Mouse (Mus musculus): ENCODE measurements around the gene Gm11096.

Gene Gm11096

DNA sequence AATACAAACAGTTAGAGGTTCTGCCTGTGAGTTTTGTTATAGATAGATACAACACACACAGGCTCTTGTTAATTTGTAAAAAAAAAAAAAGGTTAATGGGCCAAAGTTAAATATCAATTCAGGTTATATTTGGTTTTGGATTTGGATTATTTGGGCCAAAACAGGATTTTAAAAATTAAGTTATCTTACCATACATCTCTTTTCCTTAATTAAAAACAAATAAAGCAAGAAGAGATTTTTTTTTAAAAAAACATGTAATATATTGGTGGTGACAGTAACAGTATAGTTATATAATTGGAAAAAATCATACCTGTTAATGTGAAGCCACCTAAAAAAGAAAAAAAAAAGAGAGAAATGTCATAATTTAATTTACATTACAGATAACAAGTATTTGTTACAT, at the start of gene Gm11096:
Gene Gm11096 (plus strand): TSS at position 301 of the 400 bp plus-strand sequence.
- no peak for DNase-seq (ENCODE audit: extremely low read depth, insufficient read length, low spot score)

GRCm38 (mm10) chr17:81393040-81393439, 48.5 kb upstream of the Gm11096 start:
- no peak for DNase-seq (ENCODE audit: extremely low read depth, insufficient read length, low spot score)

DNA sequence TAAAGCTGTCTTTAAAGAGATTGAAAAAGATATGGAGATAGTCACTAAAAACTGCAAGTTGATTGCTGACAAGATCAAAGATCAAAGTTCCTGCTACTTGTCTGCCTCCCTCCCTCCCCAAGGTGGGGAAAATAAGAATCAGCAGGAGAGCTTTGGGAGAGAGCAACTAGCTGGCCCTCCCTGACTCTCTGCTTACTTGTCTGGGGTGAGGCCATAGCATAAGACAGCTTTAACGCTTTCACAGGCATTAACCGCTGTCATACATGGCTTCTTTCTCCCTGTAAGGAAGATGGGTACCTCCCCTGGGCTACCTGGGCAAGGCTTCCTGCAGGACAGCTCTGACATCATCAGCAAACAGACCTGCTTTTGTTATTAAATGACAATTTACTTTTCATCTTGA, 47.4 kb upstream of the Gm11096 start:
- no peak for DNase-seq (ENCODE audit: extremely low read depth, insufficient read length, low spot score)

DNA sequence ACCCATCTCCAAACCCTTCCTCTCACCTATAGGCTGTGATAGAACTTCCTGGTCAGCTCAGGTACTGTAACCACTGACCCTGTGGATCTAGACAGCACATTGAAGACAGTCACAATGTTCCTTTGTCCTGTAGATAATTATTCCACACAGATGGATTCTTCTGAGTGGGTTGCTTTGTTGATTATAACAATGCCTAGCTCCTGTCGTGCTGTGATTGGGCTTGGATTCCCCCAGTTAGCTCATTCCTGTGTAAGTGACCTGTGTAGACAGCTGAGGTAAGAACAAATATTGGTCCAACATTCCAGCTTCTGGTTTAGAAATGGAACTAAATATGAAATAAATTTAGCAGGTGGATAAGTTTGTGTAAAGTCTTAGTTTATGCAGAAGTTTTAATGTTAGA, 44.1 kb upstream of the Gm11096 start:
- DNase-seq (ENCODE audit: extremely low read depth, insufficient read length, low spot score), result no peak

GRCm38 (mm10) chr17:81400377-81400776, 41.2 kb upstream of the Gm11096 start:
- no peak for DNase-seq (ENCODE audit: extremely low read depth, insufficient read length, low spot score)

- DNase-seq (ENCODE audit: extremely low read depth, insufficient read length, low spot score), result peak; percentile 6
Measured at GRCm38 (mm10) chr17:81402636-81403035, 38.9 kb upstream of the Gm11096 start.

- DNase-seq (ENCODE audit: extremely low read depth, insufficient read length, low spot score), result no peak
Measured at GRCm38 (mm10) chr17:81403121-81403520, 38.4 kb upstream of the Gm11096 start.

- no peak for DNase-seq (ENCODE audit: extremely low read depth, insufficient read length, low spot score)
Measured at GRCm38 (mm10) chr17:81404225-81404624, 37.3 kb upstream of the Gm11096 start.

DNA sequence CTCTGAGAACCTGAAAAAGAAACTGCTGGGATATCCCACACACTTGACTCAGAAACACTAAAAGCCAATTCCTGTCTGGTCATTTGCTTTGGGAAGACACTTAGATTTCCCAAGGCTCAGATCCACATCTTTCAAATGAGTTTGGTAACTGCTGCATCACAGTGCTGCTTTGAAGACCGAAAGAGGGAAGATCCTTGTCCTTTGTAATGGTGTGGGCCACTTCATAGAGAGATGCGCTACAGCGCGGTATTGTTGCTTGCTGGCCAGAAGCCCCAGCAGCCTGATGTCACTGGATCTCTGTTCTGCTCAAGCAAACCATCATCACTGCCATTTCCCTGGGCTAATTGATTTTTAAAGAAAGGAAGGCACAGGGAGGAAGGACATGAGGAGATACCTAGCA, 28.8 kb upstream of the Gm11096 start:
- no peak for DNase-seq (ENCODE audit: extremely low read depth, insufficient read length, low spot score)

- no peak for DNase-seq (ENCODE audit: extremely low read depth, insufficient read length, low spot score)
Measured at GRCm38 (mm10) chr17:81416361-81417114, 25.0 kb upstream of the Gm11096 start.

DNA sequence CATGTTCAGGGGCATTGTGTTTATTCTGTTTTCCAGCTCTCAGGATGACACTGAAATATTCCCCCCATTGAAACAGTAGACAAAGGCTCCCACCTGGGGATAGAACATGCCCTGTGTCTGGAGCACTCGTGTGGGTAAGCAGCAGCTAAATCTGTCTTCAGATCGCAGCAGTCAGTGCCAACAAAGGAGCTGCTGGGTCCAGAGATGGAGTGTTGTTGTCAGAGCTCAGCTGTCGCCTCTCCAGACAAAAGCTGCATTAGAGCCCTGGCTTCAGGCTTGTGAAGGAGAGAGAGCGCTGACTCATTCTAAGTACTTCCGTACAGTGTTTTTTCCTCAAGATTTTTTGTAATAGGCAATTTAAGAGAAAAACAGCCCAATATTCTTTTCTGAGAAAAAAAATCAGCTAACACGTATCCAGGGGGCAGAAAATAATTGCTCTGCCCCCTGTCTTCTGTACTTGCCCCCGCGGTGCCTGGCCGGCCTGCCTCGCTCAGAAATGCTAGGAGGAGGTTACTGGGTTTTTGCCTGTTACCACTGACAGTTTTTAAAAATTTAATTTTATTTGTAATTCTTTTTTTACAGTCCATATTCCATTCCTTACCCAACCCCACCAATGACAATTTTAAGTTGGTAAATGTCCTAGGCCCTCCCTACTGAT, 21.6 kb upstream of the Gm11096 start:
- DNase-seq (ENCODE audit: extremely low read depth, insufficient read length, low spot score), result no peak

DNA sequence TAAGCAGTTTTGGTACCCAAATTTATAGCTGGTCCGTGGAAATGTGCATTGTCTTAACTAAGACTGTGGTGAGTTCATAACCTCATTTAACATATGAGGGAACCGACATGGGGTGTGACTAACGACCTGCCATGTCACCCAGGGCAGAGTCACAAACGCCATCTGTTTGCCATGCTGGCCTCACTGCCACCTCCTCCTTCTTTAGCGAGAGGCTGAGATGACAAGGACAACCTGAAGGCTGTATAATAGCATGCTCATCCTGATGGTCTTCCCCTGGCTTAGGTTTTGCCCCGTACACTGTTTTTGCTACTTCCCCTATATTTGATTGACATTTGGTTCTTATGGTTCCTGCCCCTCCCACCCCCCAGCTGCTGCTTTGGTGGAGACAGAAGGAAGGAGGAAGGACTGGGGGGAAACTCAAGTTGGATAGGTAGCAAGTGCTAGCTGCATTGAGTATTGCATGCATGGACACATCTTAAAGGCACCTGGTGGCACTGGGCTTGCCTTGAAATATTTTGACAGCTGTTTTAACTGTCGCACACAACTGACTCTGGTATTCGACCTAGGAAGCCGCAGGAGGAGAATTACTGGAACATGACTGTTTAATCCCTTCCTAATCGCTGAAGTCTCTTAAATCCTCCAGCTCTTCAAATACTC, 17.2 kb upstream of the Gm11096 start:
- no peak for DNase-seq (ENCODE audit: extremely low read depth, insufficient read length, low spot score)

- DNase-seq (ENCODE audit: extremely low read depth, insufficient read length, low spot score), result no peak
Measured at GRCm38 (mm10) chr17:81427245-81427644, 14.3 kb upstream of the Gm11096 start.

GRCm38 (mm10) chr17:81432733-81433132, 8.8 kb upstream of the Gm11096 start:
- DNase-seq (ENCODE audit: extremely low read depth, insufficient read length, low spot score), result no peak

- DNase-seq (ENCODE audit: extremely low read depth, insufficient read length, low spot score), result no peak
Measured at GRCm38 (mm10) chr17:81433148-81433547, 8.4 kb upstream of the Gm11096 start.

DNA sequence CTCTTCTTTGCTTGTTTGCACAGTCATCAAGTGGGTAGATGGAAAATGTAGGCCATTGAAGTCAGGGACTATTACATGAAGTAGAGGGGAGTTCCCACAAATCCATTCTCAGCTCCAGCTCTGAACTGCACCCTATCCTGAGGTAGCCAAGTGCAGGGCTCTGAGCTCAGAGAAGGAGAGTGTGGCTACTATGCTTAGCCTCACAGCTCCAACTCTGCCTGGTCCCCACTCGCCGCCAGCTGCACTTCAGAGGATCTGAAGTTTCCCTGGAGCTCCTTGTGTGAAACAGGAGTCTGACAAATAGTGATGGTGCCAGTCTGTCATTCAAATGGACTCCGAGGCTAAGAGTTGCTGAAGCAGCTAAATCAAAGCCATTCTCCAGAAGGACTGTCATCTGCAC, 13.7 kb downstream of the Gm11096 start:
- no peak for DNase-seq (ENCODE audit: extremely low read depth, insufficient read length, low spot score)

DNA sequence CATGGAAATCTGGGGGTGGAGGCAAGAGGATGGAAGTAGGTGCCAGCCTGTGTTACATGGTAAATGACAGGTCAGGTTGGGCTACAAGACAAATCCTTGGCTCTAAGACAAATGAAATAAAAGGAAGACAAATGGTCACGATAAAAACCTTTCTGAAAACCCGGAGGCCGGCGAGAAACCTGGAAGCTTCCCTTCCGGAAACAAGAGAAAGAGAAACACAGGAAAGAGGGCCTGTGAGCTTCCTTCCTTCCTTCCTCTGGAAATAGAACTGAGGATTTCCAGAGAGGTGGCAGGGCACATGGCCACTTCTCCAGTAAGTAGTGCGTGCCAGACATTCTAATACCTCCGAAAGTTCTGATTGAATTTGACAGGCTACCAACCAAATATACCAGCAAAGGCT, 14.4 kb downstream of the Gm11096 start:
- no peak for DNase-seq (ENCODE audit: extremely low read depth, insufficient read length, low spot score)

DNA sequence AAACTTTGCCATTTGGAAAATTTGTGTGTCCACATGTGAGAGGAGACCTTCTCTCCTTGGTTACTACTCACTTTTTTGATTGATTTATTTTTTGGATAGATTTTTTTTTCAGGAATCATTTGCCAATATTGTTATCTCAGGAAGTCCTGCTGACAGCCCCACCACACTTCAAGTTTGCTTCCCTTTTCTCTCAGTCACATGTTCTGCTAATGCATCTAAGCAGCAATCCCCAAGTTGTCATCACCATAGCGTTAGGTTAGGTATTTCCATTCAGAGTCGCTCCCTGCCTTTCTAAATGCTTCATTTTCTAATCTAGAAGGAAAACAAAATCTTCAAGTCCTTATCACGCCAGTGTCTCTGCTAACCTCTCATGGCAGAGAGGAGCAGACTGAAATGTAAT, 17.8 kb downstream of the Gm11096 start:
- no peak for DNase-seq (ENCODE audit: extremely low read depth, insufficient read length, low spot score)

DNA sequence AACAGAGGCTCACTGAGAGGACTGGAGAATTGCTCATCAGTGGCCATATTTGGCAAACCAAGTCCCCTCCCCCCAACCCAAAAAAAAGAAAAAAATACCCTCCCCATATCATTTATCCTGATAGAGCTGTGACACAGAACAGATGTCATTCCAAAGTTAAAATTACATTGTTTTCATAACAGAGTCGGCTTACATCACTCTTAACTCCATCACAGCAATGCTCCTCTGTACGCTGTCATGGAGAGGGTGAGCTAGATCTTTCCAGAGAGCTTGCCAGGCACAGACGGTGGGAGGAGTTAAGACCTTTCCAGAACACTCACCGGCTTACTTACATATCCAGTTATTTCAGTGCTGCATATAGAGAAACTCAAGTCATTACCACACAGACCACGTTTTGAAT, 27.4 kb downstream of the Gm11096 start:
- DNase-seq (ENCODE audit: extremely low read depth, insufficient read length, low spot score), result no peak

DNA sequence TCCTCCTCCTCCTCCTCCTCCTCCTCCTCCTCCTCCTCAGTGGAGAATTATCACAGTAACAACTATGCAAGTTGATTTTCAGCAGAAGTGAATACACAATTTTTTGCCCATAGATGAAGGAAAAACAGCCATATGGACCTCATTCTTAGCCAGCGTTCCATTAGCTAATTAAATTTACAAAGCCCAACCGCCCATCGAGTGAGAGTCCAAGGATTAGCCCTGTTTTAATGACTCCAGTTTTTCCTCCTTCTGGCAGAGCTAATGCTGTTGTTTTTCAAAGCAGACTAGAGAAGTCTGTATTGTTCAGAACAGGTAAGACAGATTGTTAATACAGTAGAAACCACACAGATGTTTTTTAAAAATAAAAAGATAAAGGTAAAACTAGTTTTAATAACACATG, 31.8 kb downstream of the Gm11096 start:
- no peak for DNase-seq (ENCODE audit: extremely low read depth, insufficient read length, low spot score)

GRCm38 (mm10) chr17:81477420-81477819, 35.9 kb downstream of the Gm11096 start:
- DNase-seq (ENCODE audit: extremely low read depth, insufficient read length, low spot score), result no peak

- no peak for DNase-seq (ENCODE audit: extremely low read depth, insufficient read length, low spot score)
Measured at GRCm38 (mm10) chr17:81479807-81480206, 38.2 kb downstream of the Gm11096 start.
